Mouse (Mus musculus) C2C12 (cell line): ENCODE results near the gene Efcab14.

Source experiments
- CEBPB ChIP-seq: IDR thresholded peaks from one replicate; pipeline ENCODE4 v1.6.1; 2011; ENCODE audit warnings: low read depth, mild to moderate bottlenecking, control low read depth, moderate library complexity
- CTCF ChIP-seq: IDR thresholded peaks from one replicate; pipeline ENCODE4 v1.5.1; 2011; ENCODE audit not compliant: control insufficient read depth, insufficient read depth, insufficient read length
- FOSL1 ChIP-seq: IDR thresholded peaks from one replicate; pipeline ENCODE4 v1.8.0; 2011; ENCODE audit warnings: mild to moderate bottlenecking, low read length; ENCODE audit not compliant: poor library complexity, insufficient read depth, severe bottlenecking
- MAX ChIP-seq: IDR thresholded peaks from one replicate; pipeline ENCODE4 v1.6.1; 2011; ENCODE audit warnings: mild to moderate bottlenecking, control low read depth
- MYOD1 ChIP-seq: IDR thresholded peaks from one replicate; pipeline ENCODE4 v1.6.1; 2011; ENCODE audit warnings: low read depth; ENCODE audit not compliant: control insufficient read depth, insufficient read length
- MYOG ChIP-seq: IDR thresholded peaks from one replicate; pipeline ENCODE4 v1.6.1; 2011; ENCODE audit not compliant: control insufficient read depth, insufficient read length; ENCODE audit errors: extremely low read depth
- USF1 ChIP-seq: IDR thresholded peaks from one replicate; pipeline ENCODE4 v1.6.1; 2011; ENCODE audit warnings: low read depth, mild to moderate bottlenecking, control low read depth, moderate library complexity

DNA sequence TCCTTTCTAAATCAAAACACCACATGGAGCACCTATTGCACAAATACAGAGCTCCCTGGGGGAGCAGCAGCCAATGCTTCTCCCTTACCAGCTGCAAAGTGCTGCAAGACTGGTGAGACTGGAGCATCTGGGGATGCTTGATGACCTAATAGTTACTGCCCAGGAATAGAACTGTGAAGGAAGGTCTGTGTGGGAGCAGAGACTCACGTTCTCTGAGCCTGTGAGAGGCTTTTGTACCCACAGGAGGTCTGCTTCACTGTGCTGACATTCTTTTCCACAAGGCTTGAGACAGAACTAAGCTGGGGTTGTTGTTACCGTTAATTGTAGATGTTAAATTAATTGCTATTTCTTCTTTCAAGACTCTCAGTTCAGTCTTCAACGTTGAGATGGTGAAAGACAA lies 53.3 kb downstream of the Efcab14 start:
- no peak for TF ChIP-seq CTCF
- TF ChIP-seq MYOG: no peak
- no peak for TF ChIP-seq FOSL1
- TF ChIP-seq CEBPB: no peak
- TF ChIP-seq USF1: no peak
- TF ChIP-seq MAX: no peak
- no peak for TF ChIP-seq MYOD1
